Mouse (Mus musculus) T-cell, adult 2 months (primary cell): ENCODE measurements around the gene Ptcd1.
"Not testable (repeated sequence)": the region's sequence is repeated elsewhere in the genome, so short reads cannot be mapped to it uniquely, and the experiment has no call there.

ENCODE experiments used
- DNase-seq: peaks from one replicate; pipeline ENCODE4 v3.0.0; 2022; ENCODE audit warnings: low spot score

Gene Ptcd1

GRCm38 (mm10) chr5:145114071-145114605 lies 52.8 kb downstream of the Ptcd1 start, which contains the start of gene Arpc1b:
TSS of gene Arpc1b (plus strand) at chr5:145114215.
- DNase-seq, result peak; percentile 50

GRCm38 (mm10) chr5:145113416-145113815 lies 53.5 kb downstream of the Ptcd1 start:
- no peak for DNase-seq

- no peak for DNase-seq
Measured at GRCm38 (mm10) chr5:145112566-145112965, 54.3 kb downstream of the Ptcd1 start.

- no peak for DNase-seq
Measured at GRCm38 (mm10) chr5:145110401-145110800, 56.5 kb downstream of the Ptcd1 start.

- DNase-seq, result no peak
Measured at GRCm38 (mm10) chr5:145105694-145106275, 61.1 kb downstream of the Ptcd1 start.

- DNase-seq, result no peak
Measured at GRCm38 (mm10) chr5:145104328-145104727, 62.6 kb downstream of the Ptcd1 start.

- no peak for DNase-seq
Measured at GRCm38 (mm10) chr5:145102706-145103105, 64.2 kb downstream of the Ptcd1 start.

- not testable (repeated sequence) for DNase-seq
Measured at GRCm38 (mm10) chr5:145101451-145101850, 65.5 kb downstream of the Ptcd1 start.

- no peak for DNase-seq
Measured at GRCm38 (mm10) chr5:145100960-145101359, 65.9 kb downstream of the Ptcd1 start.

- DNase-seq, result no peak
Measured at GRCm38 (mm10) chr5:145098340-145098821, 68.5 kb downstream of the Ptcd1 start.
